Mouse (Mus musculus) neural tube, embryonic 12.5 days (tissue): ENCODE measurements at regions not wholly inside any gene's neighbourhood (a gene's known extent, or its start where the extent isn't known, plus 50 kb on each side); places are given as distances from the start of the nearest gene placed in this dataset.

Source experiments
- ATAC-seq: fragments of 200-750 bp; cut with Nextera tagmentation; 2 replicates; pipeline ENCODE4 v1.8.0; 2017; ENCODE audit warnings: low read depth, mild to moderate bottlenecking, moderate TSS enrichment, moderate library complexity; ENCODE audit not compliant: low FRiP score
- H3K27ac ChIP-seq: fragments of 300-500 bp; sonication (generic); 2 replicates; pipeline ENCODE4 v1.5.1; 2016
- H3K27me3 ChIP-seq: fragments of 300-500 bp; sonication (generic); replicated peaks from 2 replicates; pipeline ENCODE4 v1.6.1; 2016; ENCODE audit warnings: mild to moderate bottlenecking
- H3K36me3 ChIP-seq: fragments of 300-500 bp; sonication (generic); 2 replicates; pipeline ENCODE4 v1.6.1; 2016; ENCODE audit warnings: mild to moderate bottlenecking
- H3K4me1 ChIP-seq: fragments of 300-500 bp; sonication (generic); 2 replicates; pipeline ENCODE4 v1.6.1; 2016
- H3K4me2 ChIP-seq: fragments of 300-500 bp; sonication (generic); replicated peaks from 2 replicates; pipeline ENCODE4 v1.6.1; 2016; ENCODE audit warnings: mild to moderate bottlenecking
- H3K4me3 ChIP-seq: fragments of 300-500 bp; sonication (generic); 2 replicates; pipeline ENCODE4 v1.5.1; 2016
- H3K9ac ChIP-seq: fragments of 300-500 bp; sonication (generic); 2 replicates; pipeline ENCODE4 v1.6.1; 2016; ENCODE audit warnings: mild to moderate bottlenecking
- H3K9me3 ChIP-seq: fragments of 300-500 bp; sonication (generic); 2 replicates; pipeline ENCODE4 v1.6.1; 2016; ENCODE audit warnings: mild to moderate bottlenecking
- WGBS: fragments of 180-500 bp; shearing (Covaris S2); methylation state at CpG from one replicate; pipeline ENCODE4 v1.1.7; 2016; 5-methylcytosine and 5-hydroxymethylcytosine counted together

DNA sequence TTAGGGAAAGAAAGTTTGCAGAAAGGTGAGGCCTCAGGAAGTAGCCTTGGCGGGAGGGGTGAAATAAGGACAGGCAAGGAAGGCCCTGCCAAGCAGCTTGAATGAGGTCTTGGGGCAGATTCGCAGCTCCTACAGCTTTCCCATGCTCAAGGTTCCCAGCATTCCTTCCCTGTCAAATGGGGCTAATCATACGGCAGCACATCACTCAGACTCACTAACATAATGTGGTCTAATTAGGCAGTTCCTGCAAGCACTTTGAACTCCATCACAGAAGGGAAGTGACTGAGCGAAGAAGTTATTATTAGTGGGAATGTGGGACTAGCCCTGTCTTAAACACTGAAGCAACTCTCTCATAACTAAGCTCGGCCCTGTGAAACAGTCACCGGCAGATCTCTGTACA, 87.1 kb upstream of the Gm10260 start:
- Histone ChIP-seq H3K4me2 (no peak overlapping the region), H3K36me3 (no peaks in the 10 kb centered on the region), H3K27me3 (no peaks in the 10 kb centered on the region), H3K9ac (no peak overlapping the region), H3K4me3 (no peak overlapping the region), H3K9me3 (no peaks in the 10 kb centered on the region), H3K4me1 (no peaks in the 10 kb centered on the region; the same call in 1 of the 2 replicates), H3K27ac (no peak overlapping the region)
- ATAC-seq = no peak
- whole genome bisulfite sequencing = 96% methylated on average over 6 of the region's 6 CpGs

DNA sequence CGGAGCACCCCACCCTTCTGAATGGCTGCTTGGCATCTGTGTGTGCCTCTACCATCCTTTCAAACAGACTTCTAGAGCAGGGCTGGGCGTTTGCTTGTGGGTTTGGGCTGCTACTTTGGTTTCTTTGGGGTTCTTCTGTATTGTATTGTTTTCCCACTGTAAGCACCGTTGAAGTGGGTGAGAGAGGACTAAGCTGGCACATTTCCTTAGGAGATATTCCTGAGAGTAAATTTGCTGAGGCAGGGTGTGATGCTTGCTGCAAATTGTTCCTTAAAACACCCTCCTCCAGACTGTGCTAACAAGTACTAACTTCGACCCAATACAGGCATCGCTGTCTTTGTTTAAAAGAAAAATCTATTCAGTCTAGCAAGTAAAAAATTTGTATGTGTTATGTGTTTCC, 84.7 kb upstream of the Gm10260 start:
- no peaks in the 10 kb centered on the region for H3K36me3 ChIP-seq
- H3K4me3 ChIP-seq = no peak overlapping the region
- no peak for ATAC-seq
- H3K27me3 ChIP-seq = no peaks in the 10 kb centered on the region
- H3K9ac ChIP-seq = no peak overlapping the region
- H3K4me1 ChIP-seq = peaks cover 1% of the 10 kb centered on the region
- H3K27ac ChIP-seq = no peak overlapping the region
- H3K9me3 ChIP-seq = no peaks in the 10 kb centered on the region
- H3K4me2 ChIP-seq = no peak overlapping the region
- WGBS = 88% methylated on average over 5 of the region's 5 CpGs

DNA sequence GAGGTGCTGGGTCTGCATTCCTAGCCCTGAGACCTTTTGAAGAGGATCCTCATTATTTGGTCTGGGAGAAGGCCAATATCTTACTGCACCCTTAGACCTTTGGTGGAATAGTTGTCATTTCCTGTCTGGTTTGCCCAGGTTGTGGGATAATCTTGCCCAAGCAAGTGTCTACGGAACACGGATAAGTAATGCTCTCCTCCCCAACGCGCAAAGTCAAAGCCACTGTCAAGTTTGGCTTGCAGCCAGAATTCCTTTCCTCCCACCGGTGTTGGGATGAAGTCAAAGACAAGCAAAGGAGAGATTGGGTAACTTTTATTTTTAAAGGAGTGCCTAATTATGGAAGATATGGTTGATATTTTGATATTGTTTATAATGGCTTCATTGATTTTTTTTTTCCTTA, 82.4 kb upstream of the Gm10260 start:
- H3K4me1 ChIP-seq = peaks cover 4% of the 10 kb centered on the region
- no peaks in the 10 kb centered on the region for H3K9me3 ChIP-seq
- H3K27me3 ChIP-seq = no peaks in the 10 kb centered on the region
- H3K4me3 ChIP-seq = no peak overlapping the region
- ATAC-seq = no peak
- 74% methylated on average over 5 of the region's 5 CpGs for WGBS
- H3K4me2 ChIP-seq = no peak overlapping the region
- no peak overlapping the region for H3K27ac ChIP-seq
- H3K36me3 ChIP-seq = no peaks in the 10 kb centered on the region
- H3K9ac ChIP-seq = no peak overlapping the region

DNA sequence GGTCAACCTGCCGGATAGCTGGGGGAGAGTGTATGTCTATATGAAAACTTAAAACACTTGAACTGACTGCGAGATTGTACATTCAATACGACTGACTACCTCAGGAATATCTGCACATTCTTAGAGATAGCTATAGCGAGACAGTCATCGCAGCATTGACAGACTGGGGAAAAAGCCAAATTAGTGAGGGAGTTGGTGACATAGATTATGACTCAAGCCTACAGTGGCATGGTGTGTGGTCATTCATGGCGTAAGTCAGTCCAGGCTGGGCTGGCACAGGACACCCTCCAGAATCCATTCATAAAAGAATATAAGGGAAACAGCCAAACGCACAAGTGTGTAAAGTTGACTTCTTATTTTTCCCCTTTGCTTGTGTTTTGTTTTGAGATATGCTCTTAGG, 81.1 kb upstream of the Gm10260 start:
- Histone ChIP-seq H3K36me3 (no peaks in the 10 kb centered on the region), H3K4me3 (no peak overlapping the region), H3K9me3 (no peaks in the 10 kb centered on the region), H3K27ac (no peak overlapping the region), H3K4me1 (peaks cover 4% of the 10 kb centered on the region), H3K27me3 (no peaks in the 10 kb centered on the region), H3K4me2 (no peak overlapping the region), H3K9ac (no peak overlapping the region)
- ATAC-seq = no peak
- 94% methylated on average over 7 of the region's 7 CpGs for WGBS

DNA sequence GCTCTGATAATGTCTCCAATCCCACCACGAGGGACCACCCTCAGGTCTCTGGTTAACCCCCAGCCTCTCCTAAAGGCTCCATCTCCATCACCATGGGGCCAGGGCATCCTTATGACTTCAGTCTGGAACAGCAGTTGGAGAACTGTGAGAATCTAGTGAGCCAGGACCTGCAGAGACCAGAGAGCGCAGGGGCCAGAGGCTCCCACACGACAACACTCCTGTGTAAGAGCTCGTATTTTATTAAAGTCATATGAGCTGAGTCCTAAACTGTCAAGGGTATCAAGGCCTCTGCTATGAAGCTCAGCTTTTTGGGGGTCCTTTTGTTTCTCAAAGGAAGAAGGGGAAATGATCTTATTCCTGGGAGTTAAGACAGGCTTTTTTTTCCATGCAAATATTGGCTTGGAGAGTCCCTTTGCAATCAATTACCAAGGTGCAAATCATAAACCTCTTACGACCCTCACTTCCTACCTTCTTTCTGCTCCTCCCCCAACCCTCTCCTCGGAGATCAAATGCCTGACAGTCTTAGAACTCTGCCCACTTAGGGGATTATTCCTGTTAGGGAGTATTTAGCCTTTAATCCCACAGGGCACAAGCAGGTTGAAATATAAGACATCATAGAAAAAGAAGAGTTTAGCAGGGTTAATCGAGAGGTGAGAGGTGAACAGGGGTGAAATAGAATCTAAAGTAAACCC, 79.3 kb upstream of the Gm10260 start:
- no peak overlapping the region for H3K9ac ChIP-seq
- H3K9me3 ChIP-seq = no peaks in the 10 kb centered on the region
- WGBS = 44% methylated on average over 7 of the region's 7 CpGs
- H3K4me1 ChIP-seq = peaks cover 4% of the 10 kb centered on the region
- ATAC-seq = no peak
- H3K4me3 ChIP-seq = no peak overlapping the region
- H3K4me2 ChIP-seq = no peak overlapping the region
- H3K36me3 ChIP-seq = no peaks in the 10 kb centered on the region
- no peaks in the 10 kb centered on the region for H3K27me3 ChIP-seq
- H3K27ac ChIP-seq = no peak overlapping the region

DNA sequence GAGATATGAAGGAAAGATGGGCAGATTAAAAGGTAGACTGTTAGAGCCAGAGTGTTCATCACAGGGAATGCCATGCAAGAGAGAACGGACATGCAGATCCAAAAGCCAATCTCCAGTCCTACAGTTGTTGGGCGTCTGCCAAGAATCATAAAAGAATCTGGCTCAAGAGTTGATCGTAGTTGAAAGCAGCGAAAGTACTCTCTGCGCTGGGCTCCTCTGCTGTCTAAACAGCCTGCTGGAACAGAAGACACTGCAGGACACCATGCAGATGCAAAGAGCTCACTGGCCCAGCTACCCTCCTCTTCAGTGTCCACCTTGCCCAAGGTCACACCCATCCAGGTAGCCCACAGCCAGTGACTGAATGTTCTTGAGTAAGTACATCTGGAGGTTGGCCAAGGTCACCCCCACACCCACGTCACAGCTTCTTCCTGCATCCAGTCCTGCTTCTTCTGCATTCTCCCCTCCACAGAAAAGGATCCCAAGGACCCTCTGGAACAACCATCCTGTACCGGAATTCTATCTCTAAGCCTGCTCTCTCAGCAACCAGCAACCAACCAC, 77.1 kb upstream of the Gm10260 start:
- 81% methylated on average over 7 of the region's 7 CpGs for WGBS
- Histone ChIP-seq H3K9ac (no peak overlapping the region), H3K9me3 (no peaks in the 10 kb centered on the region), H3K27ac (no peak overlapping the region), H3K27me3 (no peaks in the 10 kb centered on the region), H3K36me3 (no peaks in the 10 kb centered on the region), H3K4me3 (no peak overlapping the region), H3K4me2 (no peak overlapping the region), H3K4me1 (peaks cover 4% of the 10 kb centered on the region)
- ATAC-seq = no peak

DNA sequence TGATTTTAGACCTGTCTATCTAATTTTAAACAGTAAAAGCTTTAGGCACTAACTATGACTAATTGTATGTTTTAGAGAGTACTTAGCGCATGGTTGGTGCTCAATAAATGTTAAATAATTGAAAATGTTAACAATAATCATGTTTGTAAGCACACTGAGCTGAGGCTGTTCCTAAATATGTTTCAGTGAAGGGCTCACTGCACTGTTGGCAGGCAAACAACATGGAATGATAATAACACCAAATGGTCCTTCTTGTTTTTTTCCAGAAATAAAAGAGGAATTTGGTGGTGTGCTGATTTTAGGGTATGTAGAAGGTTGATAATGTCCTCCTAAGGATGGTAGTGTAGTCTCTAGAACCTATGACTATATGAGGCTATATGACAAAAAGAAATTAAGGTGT, 72.0 kb upstream of the Gm10260 start:
- no peak for ATAC-seq
- no peak overlapping the region for H3K27ac ChIP-seq
- no peak overlapping the region for H3K4me2 ChIP-seq
- 92% methylated on average over 1 of the region's 1 CpGs for WGBS
- H3K4me3 ChIP-seq = no peak overlapping the region
- no peaks in the 10 kb centered on the region for H3K27me3 ChIP-seq
- no peaks in the 10 kb centered on the region for H3K4me1 ChIP-seq
- no peak overlapping the region for H3K9ac ChIP-seq
- no peaks in the 10 kb centered on the region for H3K36me3 ChIP-seq
- no peaks in the 10 kb centered on the region for H3K9me3 ChIP-seq

DNA sequence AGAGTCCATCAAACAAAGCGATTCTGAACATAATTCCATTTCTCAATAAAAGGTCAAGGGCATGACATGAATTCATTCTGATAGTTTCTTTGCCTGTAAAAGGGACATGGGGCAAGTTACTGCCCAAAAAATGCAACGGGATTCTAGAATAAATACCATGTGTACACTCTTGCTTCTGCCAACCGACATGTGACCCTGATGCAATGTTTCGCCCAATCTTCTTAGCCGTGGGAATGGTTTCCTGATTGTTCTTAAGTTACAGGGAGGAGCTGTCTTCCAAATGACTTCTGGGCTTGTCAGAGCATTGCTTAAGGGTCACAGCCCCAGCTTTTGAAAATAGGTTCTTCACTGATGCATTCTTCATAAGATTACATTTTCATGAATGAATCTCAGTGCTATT, 71.4 kb upstream of the Gm10260 start:
- ATAC-seq = no peak
- Histone ChIP-seq H3K4me1 (no peaks in the 10 kb centered on the region), H3K36me3 (no peaks in the 10 kb centered on the region), H3K27me3 (no peaks in the 10 kb centered on the region), H3K9ac (no peak overlapping the region), H3K9me3 (no peaks in the 10 kb centered on the region), H3K4me3 (no peak overlapping the region), H3K4me2 (no peak overlapping the region), H3K27ac (no peak overlapping the region)
- WGBS = 82% methylated on average over 5 of the region's 5 CpGs

DNA sequence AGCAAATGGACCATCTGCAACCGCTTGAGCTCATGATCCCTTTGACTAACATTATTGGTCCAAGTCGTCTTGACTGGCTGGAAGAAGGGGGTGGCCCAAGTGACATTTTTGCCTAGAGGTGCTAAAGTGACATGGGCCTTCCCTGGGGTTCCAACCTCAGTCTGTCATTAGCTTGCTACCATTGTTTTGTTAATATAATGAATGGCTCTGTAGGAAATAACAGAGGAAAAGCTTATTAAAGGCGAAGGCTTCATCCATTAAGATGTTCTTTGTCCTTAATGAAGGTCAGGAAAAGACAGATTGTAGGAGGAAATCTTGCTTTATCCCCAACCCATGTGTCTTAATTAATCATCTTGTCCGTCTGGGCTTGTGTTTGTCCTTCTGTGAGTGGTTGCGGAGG, 69.1 kb upstream of the Gm10260 start:
- peaks cover 19% of the 10 kb centered on the region for H3K4me1 ChIP-seq
- no peak overlapping the region for H3K27ac ChIP-seq
- H3K9me3 ChIP-seq = no peaks in the 10 kb centered on the region
- ATAC-seq = no peak
- no peak overlapping the region for H3K4me3 ChIP-seq
- H3K9ac ChIP-seq = no peak overlapping the region
- 45% methylated on average over 5 of the region's 5 CpGs for WGBS
- H3K27me3 ChIP-seq = no peaks in the 10 kb centered on the region
- H3K4me2 ChIP-seq = no peak overlapping the region
- H3K36me3 ChIP-seq = no peaks in the 10 kb centered on the region

DNA sequence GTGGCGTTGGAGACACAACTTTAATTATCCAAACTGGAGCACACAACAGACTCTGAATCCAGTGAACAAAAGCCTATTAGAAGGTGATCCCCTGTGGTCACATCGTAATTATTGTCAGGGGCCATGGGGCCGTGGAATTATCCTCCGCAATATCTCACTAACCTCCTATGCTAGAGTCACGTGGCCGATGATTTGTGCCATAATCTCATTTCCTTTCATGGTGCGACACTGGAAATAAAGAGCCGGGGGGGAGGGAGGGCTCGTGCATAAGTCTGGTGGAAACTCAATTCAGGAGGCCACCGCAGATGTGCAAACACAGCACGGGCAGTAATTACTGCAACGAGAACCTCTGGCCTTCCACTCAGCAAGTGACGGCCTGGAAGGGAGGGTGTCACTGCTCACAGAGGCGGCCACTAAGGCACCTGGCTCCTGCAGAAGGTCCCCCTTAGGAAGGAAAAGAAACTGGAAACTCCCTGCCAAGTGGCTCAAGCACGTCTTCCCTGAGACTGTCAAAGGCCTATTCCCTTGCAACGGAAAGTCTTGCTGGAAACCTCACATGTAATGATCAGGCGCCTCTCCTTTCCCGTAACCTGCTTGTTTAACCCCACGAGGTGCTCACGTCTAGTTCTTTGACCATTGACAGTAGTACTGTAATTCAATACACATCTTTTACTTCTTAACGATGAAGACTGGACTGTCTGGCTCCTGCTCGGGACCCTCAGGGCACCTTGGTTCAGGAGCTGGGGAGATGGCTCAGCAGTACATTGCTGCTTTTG, 65.6 kb upstream of the Gm10260 start:
- H3K9me3 ChIP-seq = no peaks in the 10 kb centered on the region
- peak; percentile 53 for ATAC-seq
- peak overlapping the region; percentile 53; the same call in 1 of the 2 replicates for H3K27ac ChIP-seq
- peak overlapping the region; percentile 57 for H3K4me2 ChIP-seq
- whole genome bisulfite sequencing = 24% methylated on average over 22 of the region's 22 CpGs
- no peaks in the 10 kb centered on the region for H3K27me3 ChIP-seq
- no peak overlapping the region for H3K4me3 ChIP-seq
- H3K4me1 ChIP-seq = peaks cover 43% of the 10 kb centered on the region
- H3K9ac ChIP-seq = no peak overlapping the region
- no peaks in the 10 kb centered on the region for H3K36me3 ChIP-seq

DNA sequence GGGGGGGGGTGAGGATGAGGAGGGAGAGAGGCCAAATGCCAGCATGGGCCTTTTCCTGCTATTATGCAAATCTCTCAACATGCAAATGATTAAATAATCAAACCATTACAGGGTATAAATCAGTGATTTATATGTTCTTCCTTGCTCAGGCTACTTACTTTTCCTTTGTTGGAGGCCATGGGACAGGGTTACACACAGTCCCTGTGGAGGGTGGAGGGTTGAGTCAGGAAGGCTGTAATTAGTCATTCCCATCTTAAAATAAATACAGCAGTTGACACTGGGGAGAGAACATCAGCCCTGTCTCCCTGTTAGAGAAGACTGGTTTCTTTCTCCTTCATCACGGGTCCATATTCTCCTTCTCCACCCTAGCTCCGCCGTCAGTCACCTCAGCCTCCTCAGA, 64.9 kb upstream of the Gm10260 start:
- Histone ChIP-seq H3K4me3 (no peak overlapping the region), H3K4me1 (peaks cover 43% of the 10 kb centered on the region), H3K4me2 (peak overlapping the region; percentile 57), H3K27me3 (no peaks in the 10 kb centered on the region), H3K9ac (no peak overlapping the region), H3K36me3 (no peaks in the 10 kb centered on the region), H3K9me3 (no peaks in the 10 kb centered on the region), H3K27ac (peak overlapping the region; percentile 53; the same call in 1 of the 2 replicates)
- WGBS = 29% methylated on average over 3 of the region's 3 CpGs
- peak; percentile 71 for ATAC-seq

DNA sequence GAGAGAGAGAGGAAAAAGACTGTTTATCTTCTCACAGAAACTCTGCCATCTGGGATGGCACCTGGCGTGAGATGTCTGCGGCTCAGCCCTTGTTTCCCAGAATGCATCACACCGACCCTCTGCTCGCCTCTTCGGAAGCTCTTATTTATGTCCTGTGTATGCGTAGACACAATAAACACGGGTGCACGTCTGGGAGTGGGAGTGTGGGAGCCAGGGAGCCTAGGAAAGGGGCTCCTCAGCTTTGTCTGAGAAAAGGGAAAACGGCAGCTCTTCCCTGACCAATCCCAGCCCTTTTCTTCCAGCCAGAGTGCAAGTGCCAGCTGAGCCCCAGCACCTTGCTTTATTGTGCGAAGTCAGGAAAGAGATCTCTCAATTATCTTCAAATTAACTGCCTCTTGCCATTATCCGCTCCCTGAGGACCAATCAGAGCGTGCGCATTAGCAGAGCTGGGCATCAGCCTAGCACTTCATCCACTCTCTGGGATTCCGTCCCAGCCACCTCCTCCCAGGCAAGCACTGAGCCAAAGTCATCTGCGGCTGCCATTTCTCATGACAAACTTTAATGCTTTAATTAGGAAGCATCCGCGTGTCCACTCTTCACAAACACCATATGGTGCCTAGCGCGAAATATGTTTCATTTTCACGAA, 63.8 kb upstream of the Gm10260 start:
- Histone ChIP-seq H3K27ac (peak overlapping the region; percentile 80), H3K36me3 (no peaks in the 10 kb centered on the region), H3K4me2 (peak overlapping the region; percentile 57), H3K4me3 (peak overlapping the region; percentile 22), H3K27me3 (no peaks in the 10 kb centered on the region), H3K9me3 (no peaks in the 10 kb centered on the region), H3K9ac (0 out of 2 replicates have a peak overlapping the region, but pooled peaks have one; percentile 2), H3K4me1 (peaks cover 43% of the 10 kb centered on the region)
- 23% methylated on average over 20 of the region's 20 CpGs for WGBS
- ATAC-seq = peak; percentile 88
